Mouse (Mus musculus) myocyte (in vitro differentiated cells): ENCODE measurements around the gene Gm43638. TPM values are rescaled to one million over a fixed set of nuclear protein-coding genes. Genes with fewer than 3 reads are reported as not detected.
"Not testable (repeated sequence)": the region's sequence is repeated elsewhere in the genome, so short reads cannot be mapped to it uniquely, and the experiment has no call there.

Experiments used
- H3K27me3 ChIP-seq: one replicate; pipeline ENCODE4 v1.6.1; 2011; ENCODE audit not compliant: control insufficient read depth, insufficient read depth, insufficient read length
- H3K36me3 ChIP-seq: one replicate; pipeline ENCODE4 v1.6.1; 2011; ENCODE audit not compliant: control insufficient read depth, insufficient read depth
- H3K4me2 ChIP-seq: one replicate; pipeline ENCODE4 v1.6.1; 2011; ENCODE audit warnings: low read depth, control low read depth
- H3K4me3 ChIP-seq: one replicate; pipeline ENCODE4 v1.5.1; 2011; ENCODE audit warnings: mild to moderate bottlenecking, control low read depth, moderate library complexity
- H3K79me2 ChIP-seq: one replicate; pipeline ENCODE4 v1.6.1; 2011; ENCODE audit not compliant: control insufficient read depth, insufficient read depth
- H3ac ChIP-seq: one replicate; pipeline ENCODE4 v1.6.1; 2011; ENCODE audit not compliant: control insufficient read depth, insufficient read length
- CEBPB ChIP-seq: IDR thresholded peaks from 2 replicates; pipeline ENCODE4 v1.6.1; 2011; ENCODE audit warnings: mild to moderate bottlenecking, moderate library complexity; ENCODE audit not compliant: poor library complexity, insufficient read depth, severe bottlenecking
- E2F4 ChIP-seq: IDR thresholded peaks from one replicate; pipeline ENCODE4 v1.6.1; 2011; ENCODE audit warnings: mild to moderate bottlenecking, control low read depth, moderate library complexity; ENCODE audit not compliant: insufficient read depth
- MAX ChIP-seq: IDR thresholded peaks from one replicate; pipeline ENCODE4 v1.6.1; 2011; ENCODE audit warnings: low read depth, mild to moderate bottlenecking, control low read depth
- MYOD1 ChIP-seq, 3 experiments: IDR thresholded peaks; one replicate each; pipeline ENCODE4 v1.6.1; 2011; ENCODE audit warnings: control low read depth in 2 of 3, low read depth in 2 of 3, mild to moderate bottlenecking in 2 of 3, moderate library complexity in 1 of 3; ENCODE audit not compliant: insufficient read length in 2 of 3, control insufficient read depth in 1 of 3
- MYOG ChIP-seq, 3 experiments: IDR thresholded peaks; one replicate each; pipeline ENCODE4 v1.6.1; 2011; ENCODE audit warnings: control low read depth in 2 of 3, low read depth in 2 of 3, mild to moderate bottlenecking in 2 of 3; ENCODE audit not compliant: insufficient read length in 2 of 3, control insufficient read depth in 1 of 3, insufficient read depth in 1 of 3
- POLR2A ChIP-seq: IDR thresholded peaks from one replicate; pipeline ENCODE4 v1.6.1; 2011; ENCODE audit warnings: low read depth, mild to moderate bottlenecking, control low read depth, moderate library complexity; ENCODE audit not compliant: insufficient read length
- POLR2AphosphoS2 ChIP-seq: IDR thresholded peaks from one replicate; pipeline ENCODE4 v1.6.1; 2011; ENCODE audit warnings: low read depth, control low read depth; ENCODE audit not compliant: insufficient read length
- REST ChIP-seq: IDR thresholded peaks from one replicate; pipeline ENCODE4 v1.6.1; 2011; ENCODE audit warnings: mild to moderate bottlenecking, control low read depth, moderate library complexity; ENCODE audit not compliant: insufficient read depth, insufficient read length
- SRF ChIP-seq: IDR thresholded peaks from one replicate; pipeline ENCODE4 v1.6.1; 2011; ENCODE audit warnings: low read depth; ENCODE audit not compliant: control insufficient read depth, insufficient read length
- TCF12 ChIP-seq: IDR thresholded peaks from one replicate; pipeline ENCODE4 v1.6.1; 2011; ENCODE audit warnings: mild to moderate bottlenecking, control low read depth; ENCODE audit not compliant: poor library complexity, insufficient read depth, severe bottlenecking
- TCF3 ChIP-seq: IDR thresholded peaks from one replicate; pipeline ENCODE4 v1.6.1; 2011; ENCODE audit warnings: low read depth, control low read depth; ENCODE audit not compliant: insufficient read length
- USF1 ChIP-seq: IDR thresholded peaks from one replicate; pipeline ENCODE4 v1.6.1; 2011; ENCODE audit warnings: low read depth, mild to moderate bottlenecking, control low read depth, moderate library complexity
- polyA plus RNA-seq: library from polyadenylated mRNA; unstranded; fragments of >200 nt; fragmentation: generic; extraction: Trizol; gene quantifications from one replicate; pipeline ENCODE4 v1.2.1, GENCODE M21; 2012; ENCODE audit warnings: missing spikeins

Gene Gm43638
- polyA plus RNA-seq, result not detected

GRCm38 (mm10) chr5:87486706-87487105, at the start of gene Gm43638:
Gm43638 (minus strand) TSS chr5:87486806.
- not testable (repeated sequence) for H3K79me2 ChIP-seq, H3K36me3 ChIP-seq

DNA sequence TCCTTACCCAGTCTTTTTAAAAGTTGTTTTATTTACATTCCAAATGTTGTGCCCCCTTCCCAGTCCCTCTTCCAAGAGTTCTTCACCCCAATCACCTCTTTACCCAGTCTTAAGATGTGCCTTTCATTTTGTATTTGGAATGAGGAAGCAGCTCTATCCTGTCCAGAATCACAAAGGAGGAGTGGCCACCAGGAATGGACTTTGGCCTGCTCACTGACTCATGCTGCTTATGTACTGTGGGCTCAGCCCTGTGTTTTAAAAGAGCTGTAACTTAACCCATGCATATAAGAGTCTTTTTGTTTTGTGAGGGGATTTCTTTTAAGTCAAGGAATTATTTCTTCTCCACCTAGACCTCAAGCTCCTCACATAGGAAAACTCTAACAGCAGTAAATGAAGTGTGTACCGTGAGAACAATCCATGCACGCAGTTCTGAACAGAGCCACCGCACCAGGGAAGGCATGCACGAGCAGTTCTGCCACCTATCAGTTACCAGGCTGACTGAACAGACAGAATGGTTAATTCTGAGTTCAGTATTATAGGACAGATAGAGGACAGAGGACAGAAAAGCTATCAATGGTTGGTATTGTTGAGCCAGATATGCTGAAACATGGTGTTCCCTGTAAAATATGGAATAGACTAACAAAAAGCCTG, 49.5 kb upstream of the Gm43638 start:
- Histone ChIP-seq H3K27me3 (no peaks in the 10 kb centered on the region), H3ac (no peak overlapping the region), H3K36me3 (no peaks in the 10 kb centered on the region), H3K4me3 (no peak overlapping the region), H3K4me2 (no peak overlapping the region), H3K79me2 (no peaks in the 10 kb centered on the region)
- TF ChIP-seq E2F4 (no peak), TCF12 (no peak), MYOG (IDR thresholded peaks at IDR 0.05; ENCODE audit: control insufficient read depth in 1 of 3, insufficient read depth in 1 of 3, insufficient read length in 2 of 3, low read depth in 2 of 3) (no peak)

More at GRCm38 (mm10) chr5:87486706-87487105, at the start of gene Gm43638:
- not testable (repeated sequence) for H3ac ChIP-seq, H3K4me3 ChIP-seq, H3K27me3 ChIP-seq, H3K4me2 ChIP-seq

DNA sequence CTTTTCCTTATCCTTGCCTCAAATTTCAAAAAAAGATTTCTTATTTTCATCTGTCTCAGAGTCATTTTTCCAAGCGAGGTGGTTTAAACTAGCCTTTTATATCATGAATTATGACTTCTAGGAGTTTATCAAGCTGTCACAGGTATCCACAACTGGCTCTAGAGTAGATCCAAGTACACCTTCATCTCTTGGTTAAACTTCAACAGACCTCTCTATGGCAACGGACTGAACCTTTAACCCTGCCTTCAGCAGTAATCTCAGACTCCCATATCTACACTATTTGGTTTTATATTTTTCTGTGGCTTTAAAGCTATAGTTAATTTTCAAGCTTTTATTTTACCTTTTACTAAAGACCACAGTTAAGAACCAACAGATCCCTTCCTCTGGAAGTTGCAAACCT, 45.7 kb upstream of the Gm43638 start:
- no peak overlapping the region for H3K4me3 ChIP-seq
- no peaks in the 10 kb centered on the region for H3K36me3 ChIP-seq
- TF ChIP-seq MAX, result no peak
- no peak for TF ChIP-seq TCF3
- no peak overlapping the region for H3ac ChIP-seq
- H3K79me2 ChIP-seq, result no peaks in the 10 kb centered on the region
- H3K4me2 ChIP-seq, result no peak overlapping the region
- H3K27me3 ChIP-seq, result no peaks in the 10 kb centered on the region

- not testable (repeated sequence) for H3K4me2 ChIP-seq, H3K27me3 ChIP-seq, H3K79me2 ChIP-seq, H3K4me3 ChIP-seq, H3K36me3 ChIP-seq, H3ac ChIP-seq
These were observed 37.0 kb upstream of the Gm43638 start for GRCm38 (mm10) chr5:87523561-87523960.

GRCm38 (mm10) chr5:87505776-87506458, 19.3 kb upstream of the Gm43638 start:
- Histone ChIP-seq H3K4me2 (no peak overlapping the region), H3ac (no peak overlapping the region), H3K36me3 (no peaks in the 10 kb centered on the region), H3K4me3 (no peak overlapping the region), H3K79me2 (no peaks in the 10 kb centered on the region), H3K27me3 (no peaks in the 10 kb centered on the region)
- TF ChIP-seq CEBPB (no peak), MYOD1 (IDR thresholded peaks at IDR 0.05; ENCODE audit: control insufficient read depth in 1 of 3, insufficient read length in 2 of 3, low read depth in 2 of 3) (no peak), TCF3 (no peak), MAX (no peak), SRF (no peak), TCF12 (no peak), POLR2A (no peak), MYOG (IDR thresholded peaks at IDR 0.05; ENCODE audit: control insufficient read depth in 1 of 3, insufficient read depth in 1 of 3, insufficient read length in 2 of 3, low read depth in 2 of 3) (no peak), POLR2AphosphoS2 (no peak), USF1 (no peak)

GRCm38 (mm10) chr5:87502687-87503086, 16.1 kb upstream of the Gm43638 start:
- H3K27me3 ChIP-seq, result no peaks in the 10 kb centered on the region
- H3K79me2 ChIP-seq, result no peaks in the 10 kb centered on the region
- no peak overlapping the region for H3K4me3 ChIP-seq
- H3K36me3 ChIP-seq, result no peaks in the 10 kb centered on the region
- no peak for TF ChIP-seq TCF3
- TF ChIP-seq REST, result no peak
- no peak overlapping the region for H3ac ChIP-seq
- no peak overlapping the region for H3K4me2 ChIP-seq
